Mouse (Mus musculus): ENCODE measurements around the gene Zfr2. TPM values are rescaled to one million over a fixed set of nuclear protein-coding genes. Genes with fewer than 3 reads are reported as not detected.

Zfr2 gene
- total and polyA plus RNA-seq, 3 experiments: 1.9 to 7.1 (median 2.6) TPM

DNA sequence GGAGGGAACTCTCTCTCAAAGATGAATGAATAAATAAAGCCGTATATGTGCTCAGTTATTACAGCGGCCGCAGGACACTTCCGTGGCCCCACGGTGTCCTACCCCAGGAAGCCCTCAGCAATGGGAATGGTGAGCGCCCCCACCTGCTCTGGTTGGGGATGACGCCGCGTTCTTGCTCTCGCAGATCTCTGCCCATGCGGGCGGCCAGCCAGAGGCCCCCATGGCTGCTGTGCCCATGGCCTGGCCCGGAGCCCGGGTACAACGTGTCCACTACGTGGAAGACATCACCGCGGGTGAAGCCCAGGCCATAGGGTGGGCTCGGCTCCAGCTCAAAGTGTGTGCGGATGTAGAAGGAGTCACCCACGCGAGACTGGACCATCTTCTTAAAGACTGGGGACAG lies 44.7 kb downstream of the Zfr2 start:
- Histone ChIP-seq H3K4me1 (ENCODE audit: insufficient read depth, low read depth, low read length) (peaks cover 20% of the 10 kb centered on the region), H3K36me3 (replicated peaks) (peaks cover 20% of the 10 kb centered on the region), H3K27me3 (ENCODE audit: insufficient read depth, low read length) (peaks cover 39% of the 10 kb centered on the region; the same call in 1 of the 2 replicates), H3K4me3 (ENCODE audit: low read depth, low read length) (no peak overlapping the region), H3K9me3 (replicated peaks) (0 out of 2 replicates have a peak, but pooled peaks cover 2% of the 10 kb centered on the region)
- TF ChIP-seq CTCF (IDR thresholded peaks at IDR 0.05; ENCODE audit: low read depth, low read length) (no peak), POLR2AphosphoS5 (IDR thresholded peaks at IDR 0.05; ENCODE audit: insufficient replicate concordance, low read depth, low read length) (no peak), GATA1 (IDR thresholded peaks at IDR 0.05; ENCODE audit: borderline replicate concordance, low read length) (no peak), TAL1 (conservative IDR thresholded peaks at IDR 0.05; ENCODE audit: low read depth, low read length) (no peak), GATA2 (IDR thresholded peaks at IDR 0.05; ENCODE audit: borderline replicate concordance, low read depth, low read length) (no peak)
- ATAC-seq (ENCODE audit: extremely low read depth, insufficient number of reproducible peaks, low FRiP score, poor library complexity, severe bottlenecking) (no peak), DNase-seq (ENCODE audit: low spot score) (no peak)

DNA sequence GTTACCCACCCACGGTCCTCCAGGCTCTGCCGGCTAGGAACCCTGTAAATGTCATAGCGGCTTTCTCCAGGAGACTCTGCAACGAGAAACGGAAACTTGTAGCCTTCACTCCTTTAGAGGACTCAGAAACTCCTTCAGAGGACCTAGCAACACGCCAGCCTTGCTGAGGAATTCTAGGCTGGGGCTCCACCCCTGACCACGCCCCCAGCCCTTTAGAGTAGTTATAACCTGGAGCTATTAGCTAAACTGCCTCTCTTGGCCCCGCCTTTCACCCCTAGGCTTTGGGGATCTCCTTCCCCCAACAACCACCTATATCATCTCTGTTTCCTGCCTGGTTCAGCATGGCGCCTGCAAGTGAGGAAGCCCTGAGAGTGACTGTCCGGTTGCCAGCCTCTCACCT lies 46.5 kb downstream of the Zfr2 start:
- no peak for ATAC-seq (ENCODE audit: extremely low read depth, insufficient number of reproducible peaks, low FRiP score, poor library complexity, severe bottlenecking)
- no peak for DNase-seq (ENCODE audit: low spot score)

DNA sequence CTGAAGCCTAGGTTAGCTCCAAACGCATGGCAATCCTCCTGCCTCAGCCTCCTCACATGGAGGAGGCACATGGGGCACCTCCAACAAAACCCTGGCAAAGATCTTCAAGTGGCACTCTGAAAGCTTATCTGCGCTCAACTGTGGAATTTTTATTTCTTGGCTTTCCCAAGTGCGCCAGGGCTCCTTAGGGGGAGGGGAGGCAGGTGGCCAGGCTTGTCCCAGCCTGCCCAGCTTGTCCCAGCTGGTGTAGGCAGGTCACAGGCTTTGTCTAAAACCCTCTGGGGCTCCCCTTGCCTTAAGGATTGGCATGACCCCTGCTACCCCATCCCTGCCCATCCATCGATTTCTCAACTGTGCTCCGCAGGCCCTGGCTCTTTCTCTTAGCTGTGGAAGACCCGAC lies 51.2 kb downstream of the Zfr2 start:
- H3K4me1 ChIP-seq (ENCODE audit: insufficient read depth, low read depth, low read length): peaks cover 54% of the 10 kb centered on the region
- TF ChIP-seq CTCF (IDR thresholded peaks at IDR 0.05; ENCODE audit: low read depth, low read length): no peak
- TF ChIP-seq POLR2AphosphoS5 (IDR thresholded peaks at IDR 0.05; ENCODE audit: insufficient replicate concordance, low read depth, low read length): no peak
- TF ChIP-seq GATA2 (IDR thresholded peaks at IDR 0.05; ENCODE audit: borderline replicate concordance, low read depth, low read length): no peak
- TF ChIP-seq TAL1 (conservative IDR thresholded peaks at IDR 0.05; ENCODE audit: low read depth, low read length): no peak
- no peak for TF ChIP-seq GATA1 (IDR thresholded peaks at IDR 0.05; ENCODE audit: borderline replicate concordance, low read length)
- no peak overlapping the region for H3K4me3 ChIP-seq (ENCODE audit: low read depth, low read length)
- no peak for ATAC-seq (ENCODE audit: extremely low read depth, insufficient number of reproducible peaks, low FRiP score, poor library complexity, severe bottlenecking)
- no peaks in the 10 kb centered on the region for H3K9me3 ChIP-seq (replicated peaks)
- no peaks in the 10 kb centered on the region for H3K36me3 ChIP-seq (replicated peaks)
- H3K27me3 ChIP-seq (ENCODE audit: insufficient read depth, low read length): peaks cover 61% of the 10 kb centered on the region
- no peak for DNase-seq (ENCODE audit: low spot score)

More for the DNA sequence above, 46.5 kb downstream of the Zfr2 start:
- Histone ChIP-seq H3K9me3 (replicated peaks) (0 out of 2 replicates have a peak, but pooled peaks cover 2% of the 10 kb centered on the region), H3K36me3 (replicated peaks) (peaks cover 1% of the 10 kb centered on the region), H3K4me3 (ENCODE audit: low read depth, low read length) (no peak overlapping the region), H3K4me1 (ENCODE audit: insufficient read depth, low read depth, low read length) (peaks cover 26% of the 10 kb centered on the region), H3K27me3 (ENCODE audit: insufficient read depth, low read length) (peaks cover 57% of the 10 kb centered on the region)
- TF ChIP-seq POLR2AphosphoS5 (IDR thresholded peaks at IDR 0.05; ENCODE audit: insufficient replicate concordance, low read depth, low read length) (no peak), CTCF (IDR thresholded peaks at IDR 0.05; ENCODE audit: low read depth, low read length) (no peak), TAL1 (conservative IDR thresholded peaks at IDR 0.05; ENCODE audit: low read depth, low read length) (no peak), GATA1 (IDR thresholded peaks at IDR 0.05; ENCODE audit: borderline replicate concordance, low read length) (no peak), GATA2 (IDR thresholded peaks at IDR 0.05; ENCODE audit: borderline replicate concordance, low read depth, low read length) (no peak)

DNA sequence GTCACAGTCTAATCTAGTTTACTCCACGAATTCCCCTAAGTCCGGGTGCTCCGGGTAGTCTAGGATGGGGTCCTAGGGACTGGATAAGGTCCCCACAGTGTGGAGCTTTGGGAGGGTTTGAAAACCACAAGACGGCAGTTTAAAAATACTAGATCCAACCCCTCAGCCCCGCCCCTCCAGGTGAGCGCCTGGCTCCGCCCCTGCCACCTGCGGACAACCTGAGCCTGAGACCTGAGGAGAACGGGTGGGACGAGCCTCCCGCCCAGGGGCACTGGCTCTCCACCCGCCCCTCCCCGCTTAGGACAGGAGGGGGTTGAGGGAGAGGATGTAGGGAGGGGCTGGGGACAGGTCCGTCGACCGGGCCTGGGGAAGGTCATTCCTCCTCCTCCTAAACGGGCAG lies 51.8 kb downstream of the Zfr2 start:
- TF ChIP-seq POLR2AphosphoS5 (IDR thresholded peaks at IDR 0.05; ENCODE audit: insufficient replicate concordance, low read depth, low read length) (no peak), CTCF (IDR thresholded peaks at IDR 0.05; ENCODE audit: low read depth, low read length) (no peak), GATA1 (IDR thresholded peaks at IDR 0.05; ENCODE audit: borderline replicate concordance, low read length) (no peak)
- DNase-seq (ENCODE audit: low spot score) (no peak), ATAC-seq (ENCODE audit: extremely low read depth, insufficient number of reproducible peaks, low FRiP score, poor library complexity, severe bottlenecking) (no peak)
- Histone ChIP-seq H3K27me3 (ENCODE audit: insufficient read depth, low read length) (peaks cover 58% of the 10 kb centered on the region), H3K4me1 (ENCODE audit: insufficient read depth, low read depth, low read length) (peaks cover 55% of the 10 kb centered on the region), H3K36me3 (replicated peaks) (no peaks in the 10 kb centered on the region), H3K9me3 (replicated peaks) (no peaks in the 10 kb centered on the region), H3K4me3 (ENCODE audit: low read depth, low read length) (peak overlapping the region; percentile 23; the same call in 1 of the 2 replicates)

DNA sequence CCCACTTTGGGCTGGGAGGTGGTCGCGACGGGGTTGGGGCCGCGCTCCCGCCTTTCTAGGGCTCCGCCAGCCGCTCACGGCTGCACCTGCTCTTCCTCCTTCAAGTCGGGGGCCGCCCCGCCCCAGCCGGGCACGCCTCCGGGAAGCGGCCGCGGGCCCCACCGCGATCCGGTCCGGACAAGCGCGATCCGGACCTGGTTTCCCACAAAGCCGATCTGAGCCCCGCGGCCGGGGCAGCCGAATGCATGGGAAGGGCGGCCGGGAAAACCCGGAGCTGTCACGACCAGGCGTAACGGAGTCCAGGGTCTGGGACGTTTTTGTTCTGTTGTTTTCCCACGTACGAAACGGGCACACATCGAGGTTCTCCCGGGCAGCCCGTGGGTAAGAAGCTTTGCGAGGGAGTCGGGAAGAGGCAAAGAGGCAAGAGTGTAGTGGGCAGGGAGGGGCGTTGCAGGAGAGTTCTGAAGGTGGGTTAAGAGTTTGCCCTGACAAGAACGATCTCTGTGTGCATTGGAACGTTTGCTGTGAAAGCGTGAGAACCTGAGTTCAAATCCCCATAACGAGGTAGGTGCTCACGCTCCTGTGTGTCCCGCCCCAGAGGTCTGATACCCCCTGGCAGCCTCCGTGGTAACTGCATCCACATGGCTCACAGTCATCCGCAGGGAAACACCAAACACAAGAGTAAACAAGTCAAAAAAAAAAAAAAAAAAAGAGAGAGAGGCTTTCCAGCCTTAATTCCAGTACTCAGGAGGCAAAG lies 52.9 kb downstream of the Zfr2 start:
- H3K27me3 ChIP-seq (ENCODE audit: insufficient read depth, low read length): peaks cover 55% of the 10 kb centered on the region

DNA sequence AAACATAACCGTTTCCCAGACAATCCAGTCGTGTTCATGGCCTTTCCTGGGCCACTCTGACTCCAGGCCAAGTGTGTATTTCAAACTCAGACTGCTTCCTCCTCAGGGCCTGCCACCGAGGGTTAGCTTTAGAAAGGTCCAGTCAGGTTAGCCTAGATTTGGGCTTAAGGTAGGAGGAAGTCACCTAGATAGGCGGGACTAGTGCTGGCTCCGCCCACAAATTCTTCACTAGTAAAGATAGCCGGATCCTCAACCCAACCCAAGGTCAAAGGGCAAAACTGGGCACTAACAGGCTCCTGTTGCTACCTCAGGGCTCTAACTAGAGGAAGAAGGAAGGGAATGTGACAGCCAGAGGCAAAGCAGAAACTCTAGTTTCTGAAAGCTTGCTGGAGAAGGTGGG lies 53.6 kb downstream of the Zfr2 start:
- no peaks in the 10 kb centered on the region for H3K36me3 ChIP-seq (replicated peaks)
- ATAC-seq (ENCODE audit: extremely low read depth, insufficient number of reproducible peaks, low FRiP score, poor library complexity, severe bottlenecking): no peak
- H3K4me3 ChIP-seq (ENCODE audit: low read depth, low read length): no peak overlapping the region
- H3K4me1 ChIP-seq (ENCODE audit: insufficient read depth, low read depth, low read length): peaks cover 66% of the 10 kb centered on the region
- peaks cover 50% of the 10 kb centered on the region for H3K27me3 ChIP-seq (ENCODE audit: insufficient read depth, low read length)
- TF ChIP-seq GATA1 (IDR thresholded peaks at IDR 0.05; ENCODE audit: borderline replicate concordance, low read length) (no peak), POLR2AphosphoS5 (IDR thresholded peaks at IDR 0.05; ENCODE audit: insufficient replicate concordance, low read depth, low read length) (no peak), TAL1 (conservative IDR thresholded peaks at IDR 0.05; ENCODE audit: low read depth, low read length) (no peak), GATA2 (IDR thresholded peaks at IDR 0.05; ENCODE audit: borderline replicate concordance, low read depth, low read length) (no peak), CTCF (IDR thresholded peaks at IDR 0.05; ENCODE audit: low read depth, low read length) (no peak)
- no peaks in the 10 kb centered on the region for H3K9me3 ChIP-seq (replicated peaks)
- DNase-seq (ENCODE audit: low spot score): no peak

More for the DNA sequence above, 52.9 kb downstream of the Zfr2 start:
- Histone ChIP-seq H3K36me3 (replicated peaks) (no peaks in the 10 kb centered on the region), H3K4me1 (ENCODE audit: insufficient read depth, low read depth, low read length) (peaks cover 59% of the 10 kb centered on the region), H3K9me3 (replicated peaks) (no peaks in the 10 kb centered on the region), H3K4me3 (ENCODE audit: low read depth, low read length) (peak overlapping the region; percentile 70)
- ATAC-seq (ENCODE audit: extremely low read depth, insufficient number of reproducible peaks, low FRiP score, poor library complexity, severe bottlenecking): peak; percentile 60; the same call in 1 of the 2 replicates
- TF ChIP-seq GATA2 (IDR thresholded peaks at IDR 0.05; ENCODE audit: borderline replicate concordance, low read depth, low read length) (no peak), GATA1 (IDR thresholded peaks at IDR 0.05; ENCODE audit: borderline replicate concordance, low read length) (no peak), TAL1 (conservative IDR thresholded peaks at IDR 0.05; ENCODE audit: low read depth, low read length) (no peak), POLR2AphosphoS5 (IDR thresholded peaks at IDR 0.05; ENCODE audit: insufficient replicate concordance, low read depth, low read length) (no peak), CTCF (IDR thresholded peaks at IDR 0.05; ENCODE audit: low read depth, low read length) (no peak)
- DNase-seq (ENCODE audit: low spot score): peak; percentile 91
